Mouse (Mus musculus) mammary gland, adult 2 months (tissue): ENCODE results near the gene Prpf6. TPM values are rescaled to one million over a fixed set of nuclear protein-coding genes. Genes with fewer than 3 reads are reported as not detected.

ENCODE experiments used
- polyA plus RNA-seq: library from polyadenylated mRNA; depleted of rRNA; stranded (reverse); fragments of >200 nt; gene quantifications from 2 replicates; pipeline ENCODE4 v1.2.3, GENCODE M21; 2012; ENCODE audit warnings: low replicate concordance; rRNA removed

Gene Prpf6
- 12.7 and 15.9 TPM in 2 replicates for polyA plus RNA-seq

DNA sequence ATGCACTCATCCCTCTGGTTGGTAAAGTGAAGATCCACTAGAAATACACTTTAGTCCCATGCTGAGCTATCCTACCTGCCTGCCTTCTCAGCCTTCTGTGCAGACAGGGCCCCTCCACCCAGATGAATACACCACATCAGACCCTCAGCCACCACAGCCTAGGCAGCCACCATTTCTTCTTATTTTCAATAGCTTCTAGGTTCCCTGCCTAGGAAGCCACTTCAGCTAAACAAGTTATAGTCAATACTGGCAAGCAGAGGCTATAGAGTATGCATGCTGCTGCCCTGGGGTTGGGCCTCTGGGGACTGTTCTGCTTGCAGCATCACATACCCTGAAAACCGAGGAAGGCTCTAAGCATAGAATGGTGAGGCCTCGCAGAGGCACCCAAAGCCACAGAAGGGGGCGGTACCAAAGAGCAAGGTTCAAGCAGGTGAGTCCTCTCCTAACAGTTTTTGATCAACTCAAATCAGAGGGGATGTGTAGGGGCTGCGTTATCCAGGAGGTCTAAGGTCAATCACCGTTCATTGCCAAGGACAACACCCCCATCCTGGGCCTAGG lies at the start of gene Prpf6:
Gene Prpf6, plus strand, starts transcription at position 341 of the 558 bp plus-strand sequence.

DNA sequence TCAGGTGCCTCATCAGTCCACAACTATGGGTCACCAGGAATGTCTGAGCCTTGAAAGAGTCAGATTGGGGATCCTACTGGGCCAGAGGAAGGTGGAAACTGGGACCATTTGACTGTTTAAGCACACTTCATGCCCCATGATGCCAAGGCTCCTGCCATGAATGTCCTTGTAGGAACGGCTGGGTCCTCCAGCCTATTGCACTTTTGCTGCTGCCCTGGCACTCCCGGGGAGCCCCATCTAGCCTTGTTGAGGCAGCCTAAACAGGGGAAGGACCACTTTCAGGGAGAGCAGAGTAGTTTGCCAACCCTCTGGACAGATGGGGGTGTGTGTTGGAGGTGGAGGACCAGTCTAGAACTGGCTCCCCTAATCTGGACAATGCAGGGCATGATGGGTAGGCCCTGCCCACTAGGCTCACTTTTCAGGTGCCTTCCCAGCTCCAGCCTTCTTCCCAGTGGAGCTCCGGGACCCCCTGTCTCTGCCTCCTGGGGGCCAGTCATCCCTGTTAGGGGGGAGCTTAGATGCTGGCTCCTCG lies 7.2 kb upstream of the Prpf6 start, which contains the start of gene Uckl1:
Gene Uckl1, minus strand, starts transcription at position 482 of the 532 bp plus-strand sequence.

DNA sequence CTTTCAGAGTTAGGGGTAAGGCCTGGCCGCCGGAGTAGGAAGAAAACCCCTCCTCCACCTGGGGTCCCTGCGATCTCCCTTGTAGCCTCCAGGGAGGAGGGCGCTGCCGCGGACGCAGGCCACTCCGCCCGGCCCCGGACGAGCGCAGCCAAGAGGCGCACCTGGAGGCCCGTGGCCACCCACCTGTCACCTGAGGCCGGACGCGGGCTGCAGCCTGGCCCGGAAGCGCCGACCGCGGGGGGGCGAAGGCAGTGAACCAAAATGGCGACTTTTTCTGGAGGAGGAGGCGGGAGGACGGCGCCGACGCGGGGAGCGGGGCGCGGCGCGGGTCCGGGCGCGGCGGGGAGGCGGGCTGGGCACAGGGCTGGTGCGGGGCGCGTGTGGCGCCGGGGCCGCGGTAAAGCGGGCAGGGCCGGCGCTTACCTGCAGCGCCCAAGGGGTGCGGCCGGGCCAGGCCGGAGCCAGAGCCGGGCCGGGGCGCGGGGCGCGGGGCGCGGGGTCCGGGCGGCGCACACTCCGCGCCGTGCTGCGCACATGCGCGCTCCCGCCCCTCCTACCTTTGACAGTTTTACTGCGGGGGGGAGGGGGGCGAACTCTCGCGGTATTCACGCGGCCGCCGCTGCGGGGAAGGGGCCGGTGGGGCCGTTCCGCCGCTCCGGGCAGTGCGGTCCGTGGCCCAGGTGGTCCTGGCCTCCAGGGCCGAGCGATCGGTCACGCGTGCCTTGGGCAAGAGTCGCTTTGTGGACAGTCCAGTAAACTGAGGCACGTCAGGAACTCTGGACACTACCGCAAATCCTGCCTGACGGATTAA lies 768 bp downstream of the Prpf6 start, which contains the start of gene Zfp512b:
Gene Zfp512b, minus strand, starts transcription at position 573 of the 811 bp plus-strand sequence.

DNA sequence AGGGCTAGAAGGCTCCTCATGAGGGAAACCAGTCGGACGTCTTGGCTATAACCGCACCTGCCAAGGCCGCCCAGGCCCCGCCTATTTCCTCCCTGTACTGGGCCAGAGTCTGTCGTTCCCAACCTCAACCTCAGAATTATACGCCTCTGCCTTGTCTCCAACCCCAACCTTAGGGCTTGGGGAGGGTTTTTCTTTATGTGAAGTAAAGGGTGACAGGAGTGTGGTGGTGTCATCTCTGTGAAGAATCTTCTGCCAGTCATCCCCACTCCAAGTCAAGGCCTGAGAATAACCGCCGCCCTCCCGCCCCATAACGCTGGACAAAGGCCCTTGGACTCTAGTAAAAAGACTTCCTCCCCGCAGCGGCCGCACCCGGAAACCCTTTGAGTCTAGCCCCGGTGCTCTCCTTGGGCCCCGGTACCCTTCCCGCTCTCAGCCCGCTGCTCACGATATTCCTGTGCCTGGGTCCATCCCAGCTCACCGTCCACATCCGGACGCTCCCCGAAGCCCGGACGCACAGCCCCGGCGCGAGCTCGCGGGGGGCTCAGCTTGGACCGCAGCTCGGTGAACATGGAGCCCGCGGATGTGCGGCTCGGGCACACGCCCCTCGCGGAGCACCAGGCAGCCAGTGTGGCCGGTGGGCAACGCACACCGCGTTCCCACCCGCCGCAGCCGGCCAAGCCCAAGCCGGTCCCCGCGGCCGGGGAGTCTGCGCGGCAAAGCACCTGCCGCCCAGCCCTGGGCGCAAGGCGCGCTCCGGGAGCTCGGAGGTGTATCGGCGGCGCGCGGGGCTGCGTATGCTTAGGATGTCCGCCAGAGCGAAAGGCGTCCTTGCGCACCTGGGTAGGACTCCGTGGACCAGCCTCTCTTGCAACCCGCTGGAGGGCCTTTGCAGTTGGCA lies 7.0 kb downstream of the Prpf6 start, which contains the start of gene Samd10:
Gene Samd10, minus strand, starts transcription at position 759 of the 898 bp plus-strand sequence.

DNA sequence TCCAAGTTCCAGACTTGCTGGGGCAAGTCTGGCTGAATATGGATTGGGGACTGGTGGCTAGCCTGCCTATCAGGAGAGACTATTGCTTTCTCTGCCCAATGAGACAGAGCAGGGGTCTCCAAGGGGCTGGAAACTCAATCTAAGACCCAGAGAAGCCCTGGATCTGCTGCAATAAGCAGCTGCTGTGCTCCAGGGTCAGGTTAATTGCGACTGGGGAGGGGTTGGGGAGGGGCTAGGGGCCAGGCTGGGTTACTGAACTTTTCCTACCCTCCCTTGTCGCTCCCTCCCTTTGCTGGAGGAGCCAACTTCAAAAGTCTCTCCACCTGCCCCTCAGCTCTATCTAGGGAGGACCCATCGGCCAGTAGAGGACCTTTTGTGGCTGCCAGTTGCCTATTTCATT lies 65.1 kb downstream of the Prpf6 start, which contains the start of gene Gm29797:
Gene Gm29797, plus strand, starts transcription at position 301 of the 400 bp plus-strand sequence.

DNA sequence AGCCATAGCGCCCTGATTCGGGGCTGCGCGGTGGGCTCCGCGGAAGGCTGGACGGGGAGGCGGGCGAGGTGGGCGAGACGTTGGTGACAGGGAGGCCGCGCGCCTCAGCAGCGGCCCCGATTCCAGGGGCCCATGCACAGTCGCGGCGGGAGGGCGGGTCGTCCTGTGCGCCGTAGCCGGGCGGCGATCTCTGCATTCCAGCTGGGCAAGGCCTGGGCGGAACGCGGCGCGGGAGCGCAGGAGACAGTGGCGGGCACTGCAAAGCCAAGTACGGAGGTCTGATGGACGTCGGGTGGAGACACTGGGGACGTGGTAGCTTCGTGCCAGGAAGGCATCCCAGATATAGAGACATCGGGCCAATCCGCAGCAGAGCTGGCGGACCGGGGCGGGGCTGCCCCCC lies 79.7 kb downstream of the Prpf6 start, which contains the start of gene Sox18:
Gene Sox18, minus strand, starts transcription at position 315 of the 400 bp plus-strand sequence.

DNA sequence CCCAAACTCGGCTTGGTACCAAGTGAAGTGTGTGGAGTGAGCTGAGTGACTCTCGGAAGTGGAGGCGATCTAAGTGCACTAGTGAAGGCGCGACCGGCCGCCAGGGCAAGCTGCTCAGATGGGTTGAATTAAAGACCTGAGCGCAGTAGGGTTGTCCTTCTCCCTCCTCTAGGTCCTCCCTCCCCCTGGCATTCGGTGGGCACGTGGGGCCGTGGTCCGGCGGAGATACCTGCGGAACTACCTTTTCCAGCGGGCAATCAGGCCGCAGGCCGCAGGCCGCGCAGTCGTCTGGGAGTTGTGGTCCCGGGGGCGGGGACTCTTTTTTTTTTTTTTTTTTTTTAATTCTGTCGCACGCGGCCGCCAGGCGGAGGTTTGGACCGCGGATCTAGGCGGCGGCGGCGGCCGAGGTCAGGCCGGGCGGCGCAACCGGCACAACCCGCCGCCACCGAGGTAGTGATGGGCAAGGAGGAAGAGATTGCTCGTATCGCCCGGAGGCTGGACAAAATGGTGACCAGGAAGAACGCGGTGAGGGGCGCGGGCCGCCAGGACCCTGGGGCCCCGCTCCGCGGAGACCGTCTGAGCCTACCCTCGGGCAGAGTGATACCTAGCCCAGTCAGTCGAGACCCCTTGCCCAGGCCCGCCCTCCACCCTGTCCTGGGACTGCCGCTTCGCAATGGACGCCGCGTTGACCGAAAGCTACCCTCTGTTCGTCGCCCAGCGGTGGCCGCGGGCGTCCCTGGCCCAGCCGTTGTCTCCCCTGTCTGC lies 88.5 kb downstream of the Prpf6 start, which contains the start of gene Tcea2:
Gene Tcea2, plus strand, starts transcription at position 360 of the 765 bp plus-strand sequence.

DNA sequence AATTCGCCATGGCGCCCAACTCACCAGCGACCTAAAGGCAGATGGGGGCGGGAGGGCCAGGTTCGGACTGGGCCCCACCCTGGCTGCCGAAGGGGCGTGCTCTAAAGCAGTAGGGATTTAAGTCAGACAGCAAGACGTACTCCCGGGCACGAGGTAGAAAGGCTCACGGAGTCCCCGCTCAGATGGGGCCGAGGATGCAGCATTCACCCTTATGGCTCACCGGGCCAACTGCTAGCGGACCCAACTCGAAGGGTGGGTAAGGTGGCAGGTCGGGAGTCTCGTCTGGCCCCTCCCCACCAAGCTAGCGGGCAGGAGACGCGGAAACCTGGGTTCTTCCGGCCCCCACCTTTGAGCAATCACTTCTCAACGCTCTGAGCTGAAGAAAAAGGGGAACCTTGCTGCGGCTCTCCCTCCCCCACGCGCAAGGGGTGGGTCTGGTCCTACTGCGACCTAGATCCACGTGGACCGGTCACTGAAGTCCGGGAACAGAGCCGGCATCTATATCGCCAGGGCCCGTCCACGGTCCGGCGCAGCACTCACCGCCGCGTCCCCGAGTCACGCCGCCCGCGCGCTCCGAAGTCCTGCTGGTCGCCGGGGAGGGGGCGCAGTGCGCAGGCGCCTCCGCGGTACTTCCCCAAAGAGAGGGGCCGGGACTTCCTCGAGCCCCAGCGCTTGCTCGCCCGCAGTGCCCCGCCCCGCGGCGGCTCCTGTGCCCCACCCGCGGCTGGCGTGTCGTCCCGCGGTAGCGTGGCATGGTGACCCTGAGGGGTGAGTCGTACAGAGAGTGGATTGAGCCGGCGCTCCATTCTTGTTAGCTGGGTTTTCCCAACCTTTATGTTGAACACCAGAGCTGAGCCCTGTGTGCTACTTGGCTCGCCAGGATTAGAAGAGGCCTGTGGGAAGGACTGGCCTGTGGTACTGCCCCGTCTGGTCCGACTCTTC lies 101.9 kb downstream of the Prpf6 start, which contains the start of gene Rgs19:
Gene Rgs19, minus strand, starts transcription at position 639 of the 942 bp plus-strand sequence.

DNA sequence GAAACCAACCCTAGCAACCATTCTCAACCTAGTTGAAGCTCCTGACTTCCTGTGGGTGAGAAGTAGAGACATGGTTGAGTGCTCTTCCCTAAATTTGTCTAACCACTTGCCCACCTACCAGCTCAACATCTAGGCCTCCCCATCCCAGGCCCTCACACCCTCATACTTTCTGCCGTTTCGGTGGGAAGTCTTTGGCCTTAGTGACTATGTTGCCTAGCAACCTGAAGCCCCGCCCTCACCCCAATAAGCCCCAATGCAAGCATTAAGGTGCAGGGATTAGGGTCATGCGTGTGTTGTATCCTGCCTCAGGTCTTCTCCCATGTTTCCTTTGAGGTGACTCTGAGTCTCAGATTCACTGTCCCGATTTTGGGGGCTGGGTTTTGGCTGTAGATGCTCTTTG lies 106.6 kb downstream of the Prpf6 start, which contains the start of gene Lkaaear1:
Gene Lkaaear1, minus strand, starts transcription at position 202 of the 400 bp plus-strand sequence.

Other genes with a start within 250 kb of the Prpf6 start
- gene Zgpat, start 226.9 kb upstream of the Prpf6 start, polyA plus RNA-seq, result 37.8 and 41.8 TPM in 2 replicates
- gene Arfrp1, start 226.5 kb upstream of the Prpf6 start, polyA plus RNA-seq, result 32.9 and 45.7 TPM in 2 replicates
- 90.2 and 175 TPM in 2 replicates for gene Lime1, start 211.8 kb upstream of the Prpf6 start, polyA plus RNA-seq
- 9.5 and 13.9 TPM in 2 replicates for gene Zbtb46, start 132.4 kb upstream of the Prpf6 start, polyA plus RNA-seq
- 0.09 and 0.18 TPM in 2 replicates for gene Abhd16b, start 98.7 kb upstream of the Prpf6 start, polyA plus RNA-seq
- gene Tpd52l2, start 94.7 kb upstream of the Prpf6 start, polyA plus RNA-seq, result 43.4 and 55.1 TPM in 2 replicates
- gene Dnajc5, start 71.4 kb upstream of the Prpf6 start, polyA plus RNA-seq, result 55.5 and 79.7 TPM in 2 replicates
- gene Uckl1, start 7.0 kb upstream of the Prpf6 start, polyA plus RNA-seq, result 149 and 242 TPM in 2 replicates
- 46.3 and 50.6 TPM in 2 replicates for gene Zfp512b, start 935 bp downstream of the Prpf6 start, polyA plus RNA-seq
- 19.4 and 21.0 TPM in 2 replicates for gene Samd10, start 7.3 kb downstream of the Prpf6 start, polyA plus RNA-seq
- not detected in 2 replicates for gene Gm29797, start 65.2 kb downstream of the Prpf6 start, polyA plus RNA-seq
- gene Sox18, start 79.8 kb downstream of the Prpf6 start, polyA plus RNA-seq, result 95.8 and 190 TPM in 2 replicates
- 12.8 and 20.0 TPM in 2 replicates for gene Tcea2, start 88.4 kb downstream of the Prpf6 start, polyA plus RNA-seq
- gene Rgs19, start 102.1 kb downstream of the Prpf6 start, polyA plus RNA-seq, result 136 and 206 TPM in 2 replicates
- gene Lkaaear1, start 106.6 kb downstream of the Prpf6 start, polyA plus RNA-seq, result not detected in 2 replicates
- gene Oprl1, start 123.1 kb downstream of the Prpf6 start, polyA plus RNA-seq, result 0.22 and 0.37 TPM in 2 replicates
- gene Myt1, start 171.5 kb downstream of the Prpf6 start, polyA plus RNA-seq, result not detected in 2 replicates
- gene Pcmtd2, start 246.0 kb downstream of the Prpf6 start, polyA plus RNA-seq, result 18.1 and 28.3 TPM in 2 replicates